Mouse (Mus musculus) lung, embryonic 15.5 days (tissue): ENCODE measurements around the gene Gprc5b. TPM values are rescaled to one million over a fixed set of nuclear protein-coding genes. Genes with fewer than 3 reads are reported as not detected.

Experiments
- ATAC-seq: fragments of 200-750 bp; cut with Nextera tagmentation; 2 replicates; pipeline ENCODE4 v1.8.0; 2017; ENCODE audit warnings: moderate number of reproducible peaks, borderline replicate concordance; ENCODE audit not compliant: low FRiP score, low TSS enrichment; ENCODE audit errors: extremely low read depth
- H3K27ac ChIP-seq: fragments of 300-500 bp; sonication (generic); 2 replicates; pipeline ENCODE4 v1.5.1; 2015; ENCODE audit warnings: moderate library complexity, mild to moderate bottlenecking, inconsistent platforms
- H3K27me3 ChIP-seq: fragments of 300-500 bp; sonication (generic); 2 replicates; pipeline ENCODE4 v1.6.1; 2015; ENCODE audit warnings: inconsistent platforms
- H3K36me3 ChIP-seq: fragments of 300-500 bp; sonication (generic); 2 replicates; pipeline ENCODE4 v1.6.1; 2015; ENCODE audit warnings: inconsistent platforms
- H3K4me1 ChIP-seq: fragments of 300-500 bp; sonication (generic); 2 replicates; pipeline ENCODE4 v1.6.1; 2015; ENCODE audit warnings: inconsistent platforms
- H3K4me2 ChIP-seq: fragments of 300-500 bp; sonication (generic); 2 replicates; pipeline ENCODE4 v1.6.1; 2015; ENCODE audit warnings: inconsistent platforms, mild to moderate bottlenecking, moderate library complexity
- H3K4me3 ChIP-seq: fragments of 300-500 bp; sonication (generic); 2 replicates; pipeline ENCODE4 v1.5.1; 2015; ENCODE audit warnings: mild to moderate bottlenecking, inconsistent platforms
- H3K9ac ChIP-seq: fragments of 300-500 bp; sonication (generic); 2 replicates; pipeline ENCODE4 v1.6.1; 2015; ENCODE audit warnings: inconsistent platforms
- H3K9me3 ChIP-seq: fragments of 300-500 bp; sonication (generic); 2 replicates; pipeline ENCODE4 v1.6.1; 2016; ENCODE audit warnings: inconsistent platforms
- WGBS: fragments of 180-500 bp; shearing (Covaris S2); methylation state at CpG from one replicate; pipeline ENCODE4 v1.1.7; 2015; 5-methylcytosine and 5-hydroxymethylcytosine counted together
- polyA plus RNA-seq: library from polyadenylated mRNA; unstranded; fragments of >200 nt; fragmentation: Nextera tagmentation; extraction: Ambion mirVana; gene quantifications from 2 replicates; pipeline ENCODE4 v1.2.1, GENCODE M21; 2015

Gene Gprc5b
- polyA plus RNA-seq, 1 experiment from 2014 or later = 6.7 TPM

- no peak for ATAC-seq
- H3K4me1 ChIP-seq = no peaks in the 10 kb centered on the region
These were observed 26.1 kb downstream of the Gprc5b start for GRCm38 (mm10) chr7:118968870-118969269.

GRCm38 (mm10) chr7:118965198-118965597, 29.8 kb downstream of the Gprc5b start:
- Histone ChIP-seq H3K4me3 (no peak overlapping the region), H3K36me3 (no peaks in the 10 kb centered on the region), H3K9me3 (no peaks in the 10 kb centered on the region), H3K27me3 (no peaks in the 10 kb centered on the region), H3K9ac (no peak overlapping the region), H3K4me2 (no peak overlapping the region), H3K4me1 (no peaks in the 10 kb centered on the region), H3K27ac (no peak overlapping the region)
- ATAC-seq = no peak
- 20% methylated on average over 7 of the region's 7 CpGs for WGBS

More at GRCm38 (mm10) chr7:118968870-118969269, 26.1 kb downstream of the Gprc5b start:
- Histone ChIP-seq H3K27ac (no peak overlapping the region), H3K9ac (no peak overlapping the region), H3K36me3 (peaks cover 4% of the 10 kb centered on the region; the same call in 1 of the 2 replicates), H3K9me3 (no peaks in the 10 kb centered on the region), H3K4me2 (no peak overlapping the region), H3K27me3 (no peaks in the 10 kb centered on the region), H3K4me3 (no peak overlapping the region)
- 79% methylated on average over 3 of the region's 3 CpGs for WGBS

GRCm38 (mm10) chr7:118964777-118965176, 30.2 kb downstream of the Gprc5b start:
- Histone ChIP-seq H3K4me1 (no peaks in the 10 kb centered on the region), H3K9ac (no peak overlapping the region), H3K4me2 (no peak overlapping the region), H3K27ac (no peak overlapping the region), H3K36me3 (no peaks in the 10 kb centered on the region), H3K4me3 (no peak overlapping the region), H3K9me3 (no peaks in the 10 kb centered on the region), H3K27me3 (no peaks in the 10 kb centered on the region)
- WGBS = 10% methylated on average over 1 of the region's 3 CpGs
- no peak for ATAC-seq

- WGBS = 65% methylated on average over 7 of the region's 7 CpGs
- no peaks in the 10 kb centered on the region for H3K4me1 ChIP-seq
- no peak overlapping the region for H3K4me2 ChIP-seq
- H3K9me3 ChIP-seq = no peaks in the 10 kb centered on the region
- no peak for ATAC-seq
- H3K9ac ChIP-seq = no peak overlapping the region
- no peak overlapping the region for H3K27ac ChIP-seq
- no peak overlapping the region for H3K4me3 ChIP-seq
- no peaks in the 10 kb centered on the region for H3K36me3 ChIP-seq
- H3K27me3 ChIP-seq = no peaks in the 10 kb centered on the region
These were observed 35.8 kb downstream of the Gprc5b start for GRCm38 (mm10) chr7:118959209-118959608.

GRCm38 (mm10) chr7:118956616-118957246, 38.3 kb downstream of the Gprc5b start:
- H3K36me3 ChIP-seq = no peaks in the 10 kb centered on the region
- no peak overlapping the region for H3K27ac ChIP-seq
- WGBS = 64% methylated on average over 4 of the region's 4 CpGs
- ATAC-seq = no peak
- no peaks in the 10 kb centered on the region for H3K9me3 ChIP-seq
- H3K27me3 ChIP-seq = no peaks in the 10 kb centered on the region
- H3K4me2 ChIP-seq = no peak overlapping the region
- no peak overlapping the region for H3K9ac ChIP-seq
- H3K4me3 ChIP-seq = no peak overlapping the region
- no peaks in the 10 kb centered on the region for H3K4me1 ChIP-seq

GRCm38 (mm10) chr7:118954968-118955367, 40.0 kb downstream of the Gprc5b start:
- no peak for ATAC-seq

GRCm38 (mm10) chr7:118953626-118954282, 41.3 kb downstream of the Gprc5b start:
- ATAC-seq = no peak
- Histone ChIP-seq H3K4me3 (no peak overlapping the region), H3K27me3 (no peaks in the 10 kb centered on the region), H3K9ac (no peak overlapping the region), H3K27ac (no peak overlapping the region), H3K36me3 (no peaks in the 10 kb centered on the region), H3K4me2 (no peak overlapping the region), H3K9me3 (no peaks in the 10 kb centered on the region), H3K4me1 (no peaks in the 10 kb centered on the region)
- WGBS = 56% methylated on average over 11 of the region's 11 CpGs

More at GRCm38 (mm10) chr7:118954968-118955367, 40.0 kb downstream of the Gprc5b start:
- Histone ChIP-seq H3K27me3 (no peaks in the 10 kb centered on the region), H3K4me3 (no peak overlapping the region), H3K9me3 (no peaks in the 10 kb centered on the region), H3K4me2 (no peak overlapping the region), H3K9ac (no peak overlapping the region), H3K4me1 (no peaks in the 10 kb centered on the region), H3K27ac (no peak overlapping the region), H3K36me3 (no peaks in the 10 kb centered on the region)
- 75% methylated on average over 1 of the region's 1 CpGs for WGBS

GRCm38 (mm10) chr7:118949749-118950148, 45.3 kb downstream of the Gprc5b start:
- no peak for ATAC-seq
- no peak overlapping the region for H3K4me3 ChIP-seq
- no peaks in the 10 kb centered on the region for H3K4me1 ChIP-seq
- no peak overlapping the region for H3K4me2 ChIP-seq
- 50% methylated on average over 7 of the region's 7 CpGs for WGBS
- H3K36me3 ChIP-seq = no peaks in the 10 kb centered on the region
- no peaks in the 10 kb centered on the region for H3K27me3 ChIP-seq
- no peak overlapping the region for H3K27ac ChIP-seq
- no peak overlapping the region for H3K9ac ChIP-seq
- H3K9me3 ChIP-seq = no peaks in the 10 kb centered on the region

GRCm38 (mm10) chr7:118948677-118949282, 46.2 kb downstream of the Gprc5b start:
- no peak overlapping the region for H3K4me3 ChIP-seq
- no peaks in the 10 kb centered on the region for H3K9me3 ChIP-seq
- no peak overlapping the region for H3K27ac ChIP-seq
- no peak overlapping the region for H3K4me2 ChIP-seq
- H3K9ac ChIP-seq = no peak overlapping the region
- H3K4me1 ChIP-seq = no peaks in the 10 kb centered on the region
- H3K27me3 ChIP-seq = no peaks in the 10 kb centered on the region
- no peaks in the 10 kb centered on the region for H3K36me3 ChIP-seq
- ATAC-seq = no peak
- 77% methylated on average over 2 of the region's 2 CpGs for WGBS

GRCm38 (mm10) chr7:118947241-118947640, 47.8 kb downstream of the Gprc5b start:
- H3K4me3 ChIP-seq = no peak overlapping the region
- WGBS = 63% methylated on average over 3 of the region's 3 CpGs
- no peak overlapping the region for H3K4me2 ChIP-seq
- no peaks in the 10 kb centered on the region for H3K9me3 ChIP-seq
- H3K4me1 ChIP-seq = no peaks in the 10 kb centered on the region
- no peak for ATAC-seq
- no peak overlapping the region for H3K27ac ChIP-seq
- H3K27me3 ChIP-seq = no peaks in the 10 kb centered on the region
- no peak overlapping the region for H3K9ac ChIP-seq
- H3K36me3 ChIP-seq = no peaks in the 10 kb centered on the region

GRCm38 (mm10) chr7:118944884-118945283, 50.1 kb downstream of the Gprc5b start:
- no peaks in the 10 kb centered on the region for H3K9me3 ChIP-seq
- H3K4me1 ChIP-seq = no peaks in the 10 kb centered on the region
- no peak overlapping the region for H3K4me3 ChIP-seq
- no peaks in the 10 kb centered on the region for H3K27me3 ChIP-seq
- H3K36me3 ChIP-seq = no peaks in the 10 kb centered on the region
- H3K27ac ChIP-seq = no peak overlapping the region
- no peak overlapping the region for H3K9ac ChIP-seq
- WGBS = 8% methylated on average over 2 of the region's 2 CpGs
- ATAC-seq = no peak
- H3K4me2 ChIP-seq = no peak overlapping the region

GRCm38 (mm10) chr7:118943170-118943569, 51.8 kb downstream of the Gprc5b start:
- no peak overlapping the region for H3K4me3 ChIP-seq
- no peaks in the 10 kb centered on the region for H3K27me3 ChIP-seq
- H3K27ac ChIP-seq = no peak overlapping the region
- no peak overlapping the region for H3K9ac ChIP-seq
- no peaks in the 10 kb centered on the region for H3K4me1 ChIP-seq
- ATAC-seq = no peak
- no peak overlapping the region for H3K4me2 ChIP-seq
- 27% methylated on average over 7 of the region's 7 CpGs for WGBS
- H3K9me3 ChIP-seq = no peaks in the 10 kb centered on the region
- H3K36me3 ChIP-seq = no peaks in the 10 kb centered on the region
